Mouse (Mus musculus) forebrain, embryonic 12.5 days (tissue): ENCODE measurements around the gene Zfp706. TPM values are rescaled to one million over a fixed set of nuclear protein-coding genes. Genes with fewer than 3 reads are reported as not detected.

Source experiments
- ATAC-seq: fragments of 200-750 bp; cut with Nextera tagmentation; 2 replicates; pipeline ENCODE4 v1.8.0; 2017; ENCODE audit warnings: moderate TSS enrichment; ENCODE audit not compliant: low FRiP score
- H3K27ac ChIP-seq: fragments of 300-500 bp; sonication (generic); 2 replicates; pipeline ENCODE4 v1.5.1; 2016; ENCODE audit warnings: mild to moderate bottlenecking
- H3K27me3 ChIP-seq: fragments of 300-500 bp; sonication (generic); 2 replicates; pipeline ENCODE4 v1.6.1; 2016; ENCODE audit warnings: mild to moderate bottlenecking
- H3K36me3 ChIP-seq: fragments of 300-500 bp; sonication (generic); replicated peaks from 2 replicates; pipeline ENCODE4 v1.6.1; 2016; ENCODE audit warnings: mild to moderate bottlenecking
- H3K4me1 ChIP-seq: fragments of 300-500 bp; sonication (generic); 2 replicates; pipeline ENCODE4 v1.6.1; 2016
- H3K4me2 ChIP-seq: fragments of 300-500 bp; sonication (generic); 2 replicates; pipeline ENCODE4 v1.6.1; 2016; ENCODE audit warnings: mild to moderate bottlenecking, moderate library complexity
- H3K4me3 ChIP-seq: fragments of 300-500 bp; sonication (generic); replicated peaks from 2 replicates; pipeline ENCODE4 v1.5.1; 2016; ENCODE audit warnings: mild to moderate bottlenecking
- H3K9ac ChIP-seq: fragments of 300-500 bp; sonication (generic); 2 replicates; pipeline ENCODE4 v1.6.1; 2016; ENCODE audit warnings: mild to moderate bottlenecking
- H3K9me3 ChIP-seq: fragments of 300-500 bp; sonication (generic); 2 replicates; pipeline ENCODE4 v1.6.1; 2016
- WGBS: fragments of 180-500 bp; shearing (Covaris S2); methylation state at CpG from one replicate; pipeline ENCODE4 v1.1.7; 2016; 5-methylcytosine and 5-hydroxymethylcytosine counted together
- polyA plus RNA-seq: library from polyadenylated mRNA; unstranded; fragments of >200 nt; fragmentation: Nextera tagmentation; extraction: Ambion mirVana; gene quantifications from 2 replicates; pipeline ENCODE4 v1.2.1, GENCODE M21; 2016

The Zfp706 gene
- polyA plus RNA-seq, 1 experiment from 2014 or later: 463 TPM

GRCm38 (mm10) chr15:37034155-37034554 lies 26.6 kb upstream of the Zfp706 start:
- no peak overlapping the region for H3K9ac ChIP-seq
- no peak for ATAC-seq
- H3K4me3 ChIP-seq: no peak overlapping the region
- no peaks in the 10 kb centered on the region for H3K36me3 ChIP-seq
- 87% methylated on average over 2 of the region's 2 CpGs for WGBS
- H3K4me1 ChIP-seq: 0 out of 2 replicates have a peak, but pooled peaks cover 3% of the 10 kb centered on the region
- H3K27me3 ChIP-seq: no peaks in the 10 kb centered on the region
- no peak overlapping the region for H3K27ac ChIP-seq
- no peak overlapping the region for H3K4me2 ChIP-seq
- H3K9me3 ChIP-seq: no peaks in the 10 kb centered on the region

DNA sequence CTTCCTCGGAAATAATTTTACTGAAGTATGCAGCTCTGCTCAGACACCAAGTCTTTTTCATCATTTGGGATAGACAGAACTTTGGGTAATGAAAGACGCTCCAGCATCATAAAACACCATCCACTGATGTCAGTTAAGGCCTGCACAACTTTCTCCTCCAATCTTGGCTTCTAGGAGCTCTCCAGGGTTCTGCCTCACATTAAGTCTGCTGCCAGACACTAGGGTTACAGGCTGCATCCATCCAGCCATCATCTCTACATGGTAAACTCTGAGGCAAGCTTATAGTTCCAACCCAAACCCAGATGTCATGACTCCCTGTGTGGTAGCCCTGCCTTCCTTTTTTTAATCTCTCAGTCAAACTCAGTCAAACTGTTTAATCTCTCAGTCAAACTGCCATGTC lies 25.9 kb upstream of the Zfp706 start:
- Histone ChIP-seq H3K9me3 (no peaks in the 10 kb centered on the region), H3K4me3 (no peak overlapping the region), H3K27ac (no peak overlapping the region), H3K4me1 (0 out of 2 replicates have a peak, but pooled peaks cover 3% of the 10 kb centered on the region), H3K27me3 (no peaks in the 10 kb centered on the region), H3K36me3 (no peaks in the 10 kb centered on the region), H3K4me2 (no peak overlapping the region), H3K9ac (no peak overlapping the region)
- no peak for ATAC-seq
- WGBS: 81% methylated on average over 2 of the region's 2 CpGs

DNA sequence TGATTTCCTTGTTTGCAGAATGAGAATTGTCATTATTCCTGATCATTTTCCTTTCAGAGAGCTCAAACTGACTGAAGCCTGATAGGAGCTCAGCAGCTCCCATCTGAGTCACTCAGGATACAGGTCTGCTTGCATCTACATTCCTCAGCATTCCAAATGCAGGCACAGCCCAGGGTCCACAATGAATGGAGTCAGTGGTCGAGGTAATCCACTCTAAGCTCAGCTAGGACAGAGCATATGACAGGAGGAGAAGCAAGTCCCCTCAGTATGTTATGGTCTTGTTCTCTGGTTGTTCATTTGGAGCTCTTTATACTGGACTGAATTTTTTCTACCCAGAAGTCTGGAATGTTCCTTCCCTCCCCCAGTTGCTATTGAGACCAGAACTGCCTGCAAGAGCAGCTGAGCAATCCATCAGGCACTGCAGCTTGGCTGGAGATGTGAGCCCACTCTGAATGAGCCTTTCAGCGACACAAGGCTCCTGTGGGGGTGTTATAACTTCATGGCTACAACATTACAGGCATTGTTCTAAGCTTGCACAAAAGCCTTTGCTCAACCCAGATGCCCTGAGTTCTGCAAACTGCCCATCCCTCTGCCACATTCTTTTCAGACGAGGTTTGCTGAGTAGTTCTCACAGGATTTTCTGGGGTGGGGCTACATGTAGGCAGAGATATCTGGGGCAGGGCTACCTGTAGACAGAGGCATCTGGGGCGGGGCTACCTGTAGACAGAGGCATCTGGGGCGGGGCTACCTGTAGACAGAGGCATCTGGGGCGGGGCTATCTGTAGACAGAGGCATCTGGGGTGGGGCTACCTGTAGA lies 24.0 kb upstream of the Zfp706 start:
- no peak overlapping the region for H3K27ac ChIP-seq
- WGBS: 37% methylated on average over 6 of the region's 6 CpGs
- no peak overlapping the region for H3K9ac ChIP-seq

GRCm38 (mm10) chr15:37030929-37031328 lies 23.4 kb upstream of the Zfp706 start:
- WGBS: 85% methylated on average over 3 of the region's 3 CpGs
- ATAC-seq: no peak

More for the DNA sequence above, 24.0 kb upstream of the Zfp706 start:
- no peaks in the 10 kb centered on the region for H3K9me3 ChIP-seq
- 0 out of 2 replicates have a peak, but pooled peaks cover 3% of the 10 kb centered on the region for H3K4me1 ChIP-seq
- ATAC-seq: no peak
- H3K4me3 ChIP-seq: no peak overlapping the region
- no peak overlapping the region for H3K4me2 ChIP-seq
- H3K27me3 ChIP-seq: no peaks in the 10 kb centered on the region
- H3K36me3 ChIP-seq: no peaks in the 10 kb centered on the region

DNA sequence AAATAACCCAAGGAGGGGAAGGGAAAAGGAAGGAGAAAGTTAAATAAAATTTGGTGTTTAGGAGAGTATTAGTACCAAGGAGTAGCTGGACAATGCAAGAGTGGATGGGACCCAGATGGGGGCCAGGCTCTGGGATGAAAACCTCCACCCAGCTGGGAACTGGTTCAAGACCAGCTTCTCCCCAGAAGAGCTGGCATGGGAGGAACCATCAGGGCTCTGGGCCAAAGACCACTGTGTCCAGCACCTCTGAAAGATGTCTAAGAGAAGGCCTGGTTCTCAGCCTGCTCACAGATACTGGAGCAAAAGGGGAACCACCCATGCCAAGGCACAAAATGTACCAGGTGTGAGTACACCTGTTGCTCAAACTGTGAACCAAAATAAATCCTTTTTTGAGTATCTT lies 20.4 kb upstream of the Zfp706 start:
- ATAC-seq: no peak
- no peaks in the 10 kb centered on the region for H3K27me3 ChIP-seq
- no peak overlapping the region for H3K27ac ChIP-seq
- H3K4me2 ChIP-seq: no peak overlapping the region
- no peak overlapping the region for H3K4me3 ChIP-seq
- no peaks in the 10 kb centered on the region for H3K36me3 ChIP-seq
- H3K9me3 ChIP-seq: no peaks in the 10 kb centered on the region
- H3K9ac ChIP-seq: no peak overlapping the region
- 0 out of 2 replicates have a peak, but pooled peaks cover 3% of the 10 kb centered on the region for H3K4me1 ChIP-seq

More at GRCm38 (mm10) chr15:37030929-37031328, 23.4 kb upstream of the Zfp706 start:
- Histone ChIP-seq H3K9me3 (no peaks in the 10 kb centered on the region), H3K27me3 (no peaks in the 10 kb centered on the region), H3K4me2 (no peak overlapping the region), H3K36me3 (no peaks in the 10 kb centered on the region), H3K4me1 (0 out of 2 replicates have a peak, but pooled peaks cover 3% of the 10 kb centered on the region), H3K27ac (no peak overlapping the region), H3K9ac (no peak overlapping the region), H3K4me3 (no peak overlapping the region)

- H3K4me3 ChIP-seq: no peak overlapping the region
- 86% methylated on average over 4 of the region's 4 CpGs for WGBS
- no peak for ATAC-seq
These were observed 18.9 kb upstream of the Zfp706 start for GRCm38 (mm10) chr15:37026458-37026857.

DNA sequence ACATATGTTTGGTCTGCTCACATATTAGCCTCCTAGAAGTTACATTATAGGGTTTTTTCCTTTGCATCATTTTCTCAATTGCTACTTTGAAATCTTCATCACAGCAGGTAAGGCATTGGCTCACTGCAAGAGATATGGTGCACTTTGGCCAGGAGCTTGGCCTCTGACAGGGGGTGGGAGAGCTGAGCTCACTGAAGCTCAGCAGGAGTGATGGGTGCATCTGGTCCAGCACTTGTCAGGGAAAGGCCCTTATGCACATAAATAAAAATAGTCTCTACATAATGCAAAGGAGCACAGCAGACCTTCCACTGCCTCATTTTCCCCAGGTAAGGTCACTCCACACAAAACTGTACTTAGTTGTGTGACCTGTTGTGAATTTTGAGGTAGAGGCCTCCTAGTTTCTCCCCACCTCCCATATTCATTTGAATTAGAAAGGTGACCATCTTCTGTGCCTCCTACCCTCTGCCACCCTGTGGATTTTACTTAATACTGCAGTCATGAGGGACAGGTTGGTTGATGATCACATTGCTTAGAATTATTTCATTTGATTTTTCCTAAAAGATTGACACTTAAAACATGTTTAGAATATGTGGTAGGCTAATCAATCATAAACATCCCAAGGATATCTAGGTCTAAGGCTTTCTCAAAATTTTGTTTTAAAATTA lies 13.1 kb upstream of the Zfp706 start:
- H3K9ac ChIP-seq: no peak overlapping the region
- no peak for ATAC-seq
- H3K4me1 ChIP-seq: no peaks in the 10 kb centered on the region
- no peaks in the 10 kb centered on the region for H3K36me3 ChIP-seq
- H3K27ac ChIP-seq: no peak overlapping the region
- no peaks in the 10 kb centered on the region for H3K9me3 ChIP-seq
- no peaks in the 10 kb centered on the region for H3K27me3 ChIP-seq
- H3K4me2 ChIP-seq: no peak overlapping the region
- no peak overlapping the region for H3K4me3 ChIP-seq

More at GRCm38 (mm10) chr15:37026458-37026857, 18.9 kb upstream of the Zfp706 start:
- no peaks in the 10 kb centered on the region for H3K36me3 ChIP-seq
- H3K27me3 ChIP-seq: no peaks in the 10 kb centered on the region
- H3K4me2 ChIP-seq: no peak overlapping the region
- H3K4me1 ChIP-seq: 0 out of 2 replicates have a peak, but pooled peaks cover under 1% of the 10 kb centered on the region
- no peak overlapping the region for H3K27ac ChIP-seq
- no peak overlapping the region for H3K9ac ChIP-seq
- H3K9me3 ChIP-seq: no peaks in the 10 kb centered on the region

GRCm38 (mm10) chr15:37019434-37019833 lies 11.9 kb upstream of the Zfp706 start:
- no peaks in the 10 kb centered on the region for H3K27me3 ChIP-seq
- H3K36me3 ChIP-seq: no peaks in the 10 kb centered on the region
- ATAC-seq: no peak
- no peak overlapping the region for H3K27ac ChIP-seq
- H3K4me3 ChIP-seq: no peak overlapping the region
- H3K4me2 ChIP-seq: no peak overlapping the region
- WGBS: 83% methylated on average over 3 of the region's 3 CpGs
- no peak overlapping the region for H3K9ac ChIP-seq
- H3K9me3 ChIP-seq: no peaks in the 10 kb centered on the region
- H3K4me1 ChIP-seq: no peaks in the 10 kb centered on the region

DNA sequence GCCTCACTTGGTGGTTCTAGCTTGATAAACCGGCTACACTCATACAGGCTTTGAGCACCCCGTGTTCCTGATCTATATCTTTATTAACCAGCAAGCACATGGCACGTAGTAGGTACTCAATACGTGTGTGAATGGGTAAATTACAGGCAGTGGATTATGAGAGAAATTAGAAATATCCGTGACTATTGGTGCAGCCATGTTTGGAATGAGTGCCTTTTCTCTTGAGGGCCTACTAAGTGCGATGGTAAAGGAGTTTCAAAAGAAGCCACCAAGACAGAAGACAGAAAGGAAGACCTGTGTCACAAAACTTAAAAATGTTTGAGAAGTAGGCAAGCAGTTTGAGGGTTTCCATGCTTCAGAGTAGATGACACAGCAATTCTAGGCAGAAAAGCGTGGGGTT lies 4.3 kb upstream of the Zfp706 start:
- ATAC-seq: no peak
- WGBS: 89% methylated on average over 7 of the region's 7 CpGs
- H3K27ac ChIP-seq: no peak overlapping the region
- H3K9ac ChIP-seq: no peak overlapping the region
- no peak overlapping the region for H3K4me2 ChIP-seq
- H3K4me1 ChIP-seq: peaks cover 11% of the 10 kb centered on the region; the same call in 1 of the 2 replicates
- H3K4me3 ChIP-seq: no peak overlapping the region
- H3K36me3 ChIP-seq: no peaks in the 10 kb centered on the region
- no peaks in the 10 kb centered on the region for H3K27me3 ChIP-seq
- H3K9me3 ChIP-seq: no peaks in the 10 kb centered on the region

DNA sequence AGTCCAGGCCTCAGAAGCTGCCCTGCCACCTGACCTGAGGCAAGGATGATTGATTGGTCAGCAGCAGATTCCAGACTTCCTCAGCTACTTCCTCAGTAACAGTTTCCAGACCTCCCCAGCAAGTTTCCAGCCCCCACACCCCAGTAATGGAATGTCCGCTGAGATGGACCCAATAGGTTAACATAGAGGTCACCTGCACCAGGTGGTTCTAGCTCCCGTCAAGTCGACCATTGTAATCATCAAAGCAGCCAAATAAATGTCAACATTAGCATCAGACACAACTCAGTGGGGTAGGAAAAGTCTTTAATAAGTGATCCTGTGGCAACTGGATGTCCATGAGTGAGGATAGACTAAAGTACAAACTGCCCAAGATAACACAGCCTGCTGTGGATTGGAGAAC lies 3.7 kb upstream of the Zfp706 start:
- H3K9ac ChIP-seq: no peak overlapping the region
- H3K36me3 ChIP-seq: no peaks in the 10 kb centered on the region
- no peaks in the 10 kb centered on the region for H3K9me3 ChIP-seq
- 88% methylated on average over 3 of the region's 3 CpGs for WGBS
- peaks cover 11% of the 10 kb centered on the region; the same call in 1 of the 2 replicates for H3K4me1 ChIP-seq
- H3K27ac ChIP-seq: no peak overlapping the region
- no peak overlapping the region for H3K4me2 ChIP-seq
- H3K4me3 ChIP-seq: no peak overlapping the region
- no peaks in the 10 kb centered on the region for H3K27me3 ChIP-seq
- ATAC-seq: no peak

GRCm38 (mm10) chr15:37008546-37008945 lies 973 bp upstream of the Zfp706 start:
- H3K4me1 ChIP-seq: peaks cover 32% of the 10 kb centered on the region
- H3K36me3 ChIP-seq: peaks cover under 1% of the 10 kb centered on the region; the same call in 1 of the 2 replicates
- H3K27me3 ChIP-seq: no peaks in the 10 kb centered on the region
- H3K4me3 ChIP-seq: no peak overlapping the region
- H3K9me3 ChIP-seq: no peaks in the 10 kb centered on the region
- ATAC-seq: no peak
- H3K4me2 ChIP-seq: peak overlapping the region; percentile 68; the same call in 1 of the 2 replicates
- H3K9ac ChIP-seq: no peak overlapping the region
- no peak overlapping the region for H3K27ac ChIP-seq

DNA sequence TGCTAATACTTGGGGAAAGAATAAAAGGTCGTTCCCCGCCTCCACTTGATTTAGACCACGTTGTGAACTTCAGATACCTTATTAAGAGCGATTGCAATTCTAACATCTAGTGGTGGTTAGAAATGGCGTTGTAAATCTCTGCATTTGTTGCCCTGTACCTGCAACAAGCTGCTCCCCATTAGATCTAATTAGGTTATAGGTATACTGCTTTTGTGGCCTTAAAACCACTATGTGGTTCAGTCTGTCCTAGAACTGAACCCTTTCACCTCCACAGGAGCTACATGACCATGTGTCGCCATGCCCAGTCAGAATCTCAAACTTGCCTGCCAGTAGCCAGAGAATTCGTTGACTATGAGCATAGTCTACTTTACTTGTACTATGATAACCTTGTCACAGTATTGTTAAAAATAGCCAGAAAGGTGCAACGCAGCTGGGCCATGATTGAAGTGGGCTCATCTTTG lies 416 bp upstream of the Zfp706 start:
- Histone ChIP-seq H3K4me1 (peaks cover 32% of the 10 kb centered on the region), H3K27me3 (no peaks in the 10 kb centered on the region), H3K9ac (peak overlapping the region; percentile 97), H3K4me3 (peak overlapping the region; percentile 88), H3K27ac (peak overlapping the region; percentile 95), H3K9me3 (no peaks in the 10 kb centered on the region), H3K36me3 (peaks cover 6% of the 10 kb centered on the region), H3K4me2 (peak overlapping the region; percentile 68)
- WGBS: 31% methylated on average over 8 of the region's 8 CpGs
- ATAC-seq: no peak
